Mouse (Mus musculus) ES-Bruce4 (cell line): Measurements from ENCODE around the gene Fgfr1op.

ENCODE experiments used
- CTCF ChIP-seq: IDR thresholded peaks from one replicate; pipeline ENCODE4 v1.8.1; 2011; ENCODE audit warnings: low read depth, low read length
- EP300 ChIP-seq: IDR thresholded peaks from 2 replicates; pipeline ENCODE4 v1.6.1; 2011; ENCODE audit warnings: low read depth, low read length; ENCODE audit not compliant: insufficient read depth
- POLR2A ChIP-seq: IDR thresholded peaks from one replicate; pipeline ENCODE4 v1.8.1; 2011; ENCODE audit warnings: low read length; ENCODE audit not compliant: insufficient read depth

- TF ChIP-seq POLR2A (no peak), CTCF (no peak), EP300 (no peak)
Measured at GRCm38 (mm10) chr17:8232089-8232488, 66.8 kb downstream of the Fgfr1op start.
